Mouse (Mus musculus): Measurements from ENCODE around the gene Cdc42ep4. TPM values are rescaled to one million over a fixed set of nuclear protein-coding genes. Genes with fewer than 3 reads are reported as not detected.

The Cdc42ep4 gene
- total and polyA plus RNA-seq, 2 experiments from 2014 or later: 12.0 to 33.5 TPM

DNA sequence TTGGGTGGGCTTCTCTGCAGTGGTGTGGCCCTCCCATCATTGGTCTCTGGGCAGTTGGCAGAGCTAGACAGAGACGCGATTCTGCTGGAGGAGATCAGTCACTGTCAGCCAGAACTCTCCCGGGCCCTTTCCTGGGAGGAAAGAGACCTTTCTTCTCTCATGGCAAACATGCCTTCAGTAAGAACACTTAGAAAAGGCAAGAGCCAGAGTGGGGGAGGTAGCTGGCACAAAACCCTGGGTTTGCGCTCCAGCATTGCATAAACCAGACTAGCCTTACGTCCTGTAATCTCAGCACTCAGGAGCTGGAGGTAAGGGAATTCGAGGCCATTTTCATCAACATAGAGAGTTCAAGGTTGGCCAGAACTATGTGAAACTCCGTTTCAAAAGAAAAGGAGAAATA, 8.8 kb upstream of the Cdc42ep4 start:
- Histone ChIP-seq H3K4me3 (ENCODE audit: low read depth, low read length) (no peak overlapping the region), H3K9me3 (replicated peaks; ENCODE audit: control insufficient read depth, low read length) (no peaks in the 10 kb centered on the region), H3K27me3 (ENCODE audit: control insufficient read depth, insufficient read depth, low read length) (no peaks in the 10 kb centered on the region), H3K9ac (replicated peaks; ENCODE audit: low read depth, low read length) (no peak overlapping the region), H3K4me1 (ENCODE audit: control insufficient read depth, insufficient read depth) (no peaks in the 10 kb centered on the region), H3K36me3 (replicated peaks; ENCODE audit: control insufficient read depth, insufficient read depth, low read length) (no peaks in the 10 kb centered on the region), H3K4me2 (ENCODE audit: low read depth, low read length) (no peak overlapping the region), H3K27ac (ENCODE audit: low read depth) (no peak overlapping the region)
- WGBS: 61% methylated on average over 7 of the region's 7 CpGs
- TF ChIP-seq EP300 (IDR thresholded peaks at IDR 0.05; ENCODE audit: low read depth): no peak
- no peak for TF ChIP-seq CTCF (IDR thresholded peaks at IDR 0.05; ENCODE audit: low read depth)
- DNase-seq (ENCODE audit: low spot score) (no peak), ATAC-seq (ENCODE audit: insufficient read depth, low read depth) (no peak)

GRCm38 (mm10) chr11:113758851-113759250, 7.2 kb upstream of the Cdc42ep4 start:
- H3K27ac ChIP-seq (ENCODE audit: low read depth): no peak overlapping the region
- no peak overlapping the region for H3K9ac ChIP-seq (replicated peaks; ENCODE audit: low read depth, low read length)
- H3K36me3 ChIP-seq (replicated peaks; ENCODE audit: control insufficient read depth, insufficient read depth, low read length): no peaks in the 10 kb centered on the region
- H3K4me2 ChIP-seq (ENCODE audit: low read depth, low read length): no peak overlapping the region
- WGBS: 88% methylated on average over 5 of the region's 5 CpGs
- TF ChIP-seq CTCF (IDR thresholded peaks at IDR 0.05; ENCODE audit: low read depth) (no peak), EP300 (IDR thresholded peaks at IDR 0.05; ENCODE audit: low read depth) (no peak)
- H3K4me1 ChIP-seq (ENCODE audit: control insufficient read depth, insufficient read depth): no peaks in the 10 kb centered on the region
- no peak for ATAC-seq (ENCODE audit: insufficient read depth, low read depth)
- no peaks in the 10 kb centered on the region for H3K27me3 ChIP-seq (ENCODE audit: control insufficient read depth, insufficient read depth, low read length)
- DNase-seq (ENCODE audit: low spot score): no peak
- H3K4me3 ChIP-seq (ENCODE audit: low read depth, low read length): no peak overlapping the region
- H3K9me3 ChIP-seq (replicated peaks; ENCODE audit: control insufficient read depth, low read length): no peaks in the 10 kb centered on the region

DNA sequence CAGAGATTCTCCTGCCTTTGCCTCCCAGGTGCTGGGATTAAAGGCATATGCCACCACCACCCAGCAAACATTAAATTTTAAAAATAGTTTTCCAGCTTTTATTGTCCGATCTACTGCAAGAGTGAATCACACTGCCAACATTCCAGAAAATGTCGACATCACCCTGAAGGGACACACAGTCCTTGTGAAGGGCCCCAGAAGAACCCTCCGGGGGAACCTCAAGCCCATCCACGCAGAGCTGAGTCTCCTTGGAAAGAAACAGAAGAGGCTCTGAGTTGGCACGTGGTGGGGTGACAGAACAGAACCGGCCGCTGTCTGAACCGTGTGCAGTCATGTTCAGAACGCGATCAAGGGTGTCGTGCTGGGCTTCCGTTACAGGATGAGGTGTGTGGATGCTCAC, 4.9 kb upstream of the Cdc42ep4 start:
- no peak overlapping the region for H3K27ac ChIP-seq (ENCODE audit: low read depth)
- no peak overlapping the region for H3K4me2 ChIP-seq (ENCODE audit: low read depth, low read length)
- no peaks in the 10 kb centered on the region for H3K9me3 ChIP-seq (replicated peaks; ENCODE audit: control insufficient read depth, low read length)
- no peaks in the 10 kb centered on the region for H3K27me3 ChIP-seq (ENCODE audit: control insufficient read depth, insufficient read depth, low read length)
- ATAC-seq (ENCODE audit: insufficient read depth, low read depth) (no peak), DNase-seq (ENCODE audit: low spot score) (no peak)
- peaks cover 4% of the 10 kb centered on the region; the same call in 1 of the 2 replicates for H3K4me1 ChIP-seq (ENCODE audit: control insufficient read depth, insufficient read depth)
- 89% methylated on average over 12 of the region's 12 CpGs for WGBS
- H3K9ac ChIP-seq (replicated peaks; ENCODE audit: low read depth, low read length): no peak overlapping the region
- no peak overlapping the region for H3K4me3 ChIP-seq (ENCODE audit: low read depth, low read length)
- TF ChIP-seq CTCF (IDR thresholded peaks at IDR 0.05; ENCODE audit: low read depth): no peak
- no peaks in the 10 kb centered on the region for H3K36me3 ChIP-seq (replicated peaks; ENCODE audit: control insufficient read depth, insufficient read depth, low read length)

- no peak overlapping the region for H3K4me2 ChIP-seq (ENCODE audit: low read depth, low read length)
- no peak overlapping the region for H3K27ac ChIP-seq (ENCODE audit: low read depth)
- no peak overlapping the region for H3K9ac ChIP-seq (replicated peaks; ENCODE audit: low read depth, low read length)
- DNase-seq (ENCODE audit: low spot score) (no peak), ATAC-seq (ENCODE audit: insufficient read depth, low read depth) (no peak)
- H3K36me3 ChIP-seq (replicated peaks; ENCODE audit: control insufficient read depth, insufficient read depth, low read length): no peaks in the 10 kb centered on the region
- H3K9me3 ChIP-seq (replicated peaks; ENCODE audit: control insufficient read depth, low read length): no peaks in the 10 kb centered on the region
- peaks cover 4% of the 10 kb centered on the region; the same call in 1 of the 2 replicates for H3K4me1 ChIP-seq (ENCODE audit: control insufficient read depth, insufficient read depth)
- TF ChIP-seq EP300 (IDR thresholded peaks at IDR 0.05; ENCODE audit: low read depth) (no peak), CTCF (IDR thresholded peaks at IDR 0.05; ENCODE audit: low read depth) (no peak)
- WGBS: 84% methylated on average over 14 of the region's 14 CpGs
- H3K4me3 ChIP-seq (ENCODE audit: low read depth, low read length): no peak overlapping the region
- no peaks in the 10 kb centered on the region for H3K27me3 ChIP-seq (ENCODE audit: control insufficient read depth, insufficient read depth, low read length)
Observed at GRCm38 (mm10) chr11:113755878-113756277, 4.2 kb upstream of the Cdc42ep4 start.

DNA sequence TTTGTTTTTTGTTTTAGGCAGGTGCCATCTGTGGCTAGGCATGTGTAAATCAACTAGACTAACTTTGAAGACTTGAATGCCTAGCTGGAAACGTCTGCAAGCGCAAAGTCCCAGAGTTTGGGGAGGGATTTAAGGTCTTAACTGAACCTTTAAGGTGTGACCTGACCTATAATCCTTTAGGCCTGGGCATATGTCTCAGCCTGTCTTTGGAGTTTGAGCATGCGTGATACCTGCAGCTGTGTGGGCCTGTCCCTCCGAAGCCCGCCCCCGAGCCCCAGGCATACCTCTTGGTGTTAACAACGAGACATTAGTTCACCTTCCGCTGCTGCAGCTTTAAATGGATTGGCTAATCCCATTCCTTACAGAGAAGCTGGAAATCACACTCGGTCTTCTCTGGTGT, 3.2 kb upstream of the Cdc42ep4 start:
- no peak for DNase-seq (ENCODE audit: low spot score)
- WGBS: 70% methylated on average over 9 of the region's 9 CpGs

More for the DNA sequence above, 3.2 kb upstream of the Cdc42ep4 start:
- no peak for ATAC-seq (ENCODE audit: insufficient read depth, low read depth)
- Histone ChIP-seq H3K9me3 (replicated peaks; ENCODE audit: control insufficient read depth, low read length) (no peaks in the 10 kb centered on the region), H3K9ac (replicated peaks; ENCODE audit: low read depth, low read length) (no peak overlapping the region), H3K27ac (ENCODE audit: low read depth) (no peak overlapping the region), H3K4me3 (ENCODE audit: low read depth, low read length) (no peak overlapping the region), H3K4me1 (ENCODE audit: control insufficient read depth, insufficient read depth) (peaks cover 13% of the 10 kb centered on the region), H3K4me2 (ENCODE audit: low read depth, low read length) (no peak overlapping the region), H3K27me3 (ENCODE audit: control insufficient read depth, insufficient read depth, low read length) (no peaks in the 10 kb centered on the region), H3K36me3 (replicated peaks; ENCODE audit: control insufficient read depth, insufficient read depth, low read length) (no peaks in the 10 kb centered on the region)
- no peak for TF ChIP-seq CTCF (IDR thresholded peaks at IDR 0.05; ENCODE audit: low read depth)
- no peak for TF ChIP-seq EP300 (IDR thresholded peaks at IDR 0.05; ENCODE audit: low read depth)

Data from heart, postnatal 0 days (tissue).